Mouse (Mus musculus) monocyte, adult 59 days (primary cell): Measurements from ENCODE around the gene Tm4sf19. TPM values are rescaled to one million over a fixed set of nuclear protein-coding genes. Genes with fewer than 3 reads are reported as not detected.

Source experiments
- total RNA-seq, 2 experiments: library from RNA; stranded (reverse); gene quantifications; one replicate each; pipeline ENCODE4 v1.2.4; 2023

Tm4sf19 gene
- not detected for total RNA-seq

DNA sequence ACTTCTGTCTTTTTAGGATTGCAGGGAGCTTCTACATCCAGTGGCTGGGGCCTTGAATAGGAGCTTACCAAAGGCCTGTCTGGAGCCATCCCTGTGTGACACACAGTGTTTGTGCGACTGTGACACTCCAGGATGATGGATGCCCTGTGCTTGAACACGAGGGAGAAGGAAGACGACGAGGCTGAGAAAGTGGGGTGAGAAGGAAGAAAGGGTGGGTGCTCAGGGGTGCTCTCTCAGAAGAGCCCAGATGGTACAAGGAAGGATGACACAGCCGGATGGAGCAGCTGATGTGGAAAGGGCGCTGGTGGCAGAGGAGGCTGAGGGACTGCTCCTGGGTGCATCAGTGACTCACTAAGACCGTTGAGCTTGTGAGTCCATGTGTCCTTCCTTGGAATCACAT lies at the start of gene Tm4sf19:
Gene Tm4sf19 (plus strand): TSS at position 240 of the 400 bp plus-strand sequence.

GRCm38 (mm10) chr16:32419517-32420483 lies 19.5 kb downstream of the Tm4sf19 start, which contains the start of gene Tctex1d2:
TSS of gene Tctex1d2 (plus strand) at chr16:32419702.

GRCm38 (mm10) chr16:32430474-32431046 lies 30.3 kb downstream of the Tm4sf19 start, which contains the start of gene Pcyt1a:
TSS of gene Pcyt1a (plus strand) at chr16:32430921.

Other genes with a start within 250 kb of the Tm4sf19 start
- gene Nrros, start 234.9 kb upstream of the Tm4sf19 start, total RNA-seq = 100 to 1,000 TPM; 408 to 451 TPM
- 1 to 10 TPM; 2.2 to 5.3 TPM for gene Bex6, start 220.7 kb upstream of the Tm4sf19 start, total RNA-seq
- gene Fbxo45, start 153.3 kb upstream of the Tm4sf19 start, total RNA-seq = 1 to 10 TPM; 7.3 to 7.6 TPM
- 10 to 100 TPM in 1 of 2 experiments, 1 to 10 TPM in 1; 8.7 to 12.8 TPM for gene Wdr53, start 153.3 kb upstream of the Tm4sf19 start, total RNA-seq
- under 1 TPM; 0.58 to 0.64 TPM for gene Smco1, start 129.0 kb upstream of the Tm4sf19 start, total RNA-seq
- 10 to 100 TPM; 14.0 to 14.2 TPM for gene Rnf168, start 123.0 kb upstream of the Tm4sf19 start, total RNA-seq
- 10 to 100 TPM; 40.0 to 60.9 TPM for gene Ubxn7, start 68.2 kb upstream of the Tm4sf19 start, total RNA-seq
- 10 to 100 TPM; 11.4 to 15.2 TPM for gene Tctex1d2, start 19.2 kb downstream of the Tm4sf19 start, total RNA-seq
- 100 to 1,000 TPM; 123 to 140 TPM for gene Pcyt1a, start 30.4 kb downstream of the Tm4sf19 start, total RNA-seq
- gene Slc51a, start 87.4 kb downstream of the Tm4sf19 start, total RNA-seq = not detected
- gene Zdhhc19, start 95.8 kb downstream of the Tm4sf19 start, total RNA-seq = not detected
- gene Tfrc, start 208.4 kb downstream of the Tm4sf19 start, total RNA-seq = 10 to 100 TPM; 14.5 to 29.4 TPM
- 10 to 100 TPM; 13.8 to 19.1 TPM for gene Tnk2, start 243.4 kb downstream of the Tm4sf19 start, total RNA-seq